Mouse (Mus musculus) adrenal gland, postnatal 10 days (tissue): ENCODE measurements around the gene 4930578C19Rik. TPM values are rescaled to one million over a fixed set of nuclear protein-coding genes. Genes with fewer than 3 reads are reported as not detected.
"Not testable (repeated sequence)": the region's sequence is repeated elsewhere in the genome, so short reads cannot be mapped to it uniquely, and the experiment has no call there.

Experiments
- DNase-seq: peaks from one replicate; pipeline ENCODE4 v3.0.0; 2021; ENCODE audit warnings: mixed read lengths
- long read RNA-seq, 2 experiments: library from polyadenylated mRNA; stranded (forward); transcript quantifications; one replicate each; pipeline ENCODE4 v2.0.0; 2021
- total RNA-seq, 2 experiments: library from RNA; stranded (reverse); gene quantifications; 2 replicates each; pipeline ENCODE4 v1.2.3; 2021

4930578C19Rik gene
- 1 to 10 TPM; 2.9 to 3.7 TPM for total RNA-seq
- long read RNA-seq, experiment 1, partial matches to known transcripts = 1 of 1 reads
- long read RNA-seq, experiment 1, other reads (novel, unspliced or antisense) = 0 of 1 reads
- long read RNA-seq, experiment 2 = 0 reads

DNA sequence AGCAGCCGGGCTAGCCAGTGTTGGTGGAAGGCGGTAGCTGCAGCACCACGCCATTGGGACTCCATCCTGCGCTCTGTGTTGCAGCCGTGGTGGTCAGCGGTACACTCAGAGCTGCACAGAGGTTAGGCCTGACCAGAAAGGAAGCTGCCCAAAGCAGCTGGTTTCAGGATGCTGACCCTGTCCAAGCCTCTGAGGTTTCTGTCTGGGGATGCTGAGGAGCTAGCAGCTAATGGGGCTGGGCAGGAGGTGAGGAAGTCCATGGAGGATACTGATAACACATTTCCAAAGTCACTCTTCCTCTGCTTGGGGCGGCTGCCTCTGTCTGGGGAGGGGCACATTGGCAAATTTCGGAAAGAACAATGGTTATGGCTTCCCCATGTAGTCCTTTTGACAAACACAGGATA, at the start of gene 4930578C19Rik:
Gene 4930578C19Rik (minus strand): TSS at position 200 of the 404 bp plus-strand sequence.
- peak; percentile 3 for DNase-seq

DNA sequence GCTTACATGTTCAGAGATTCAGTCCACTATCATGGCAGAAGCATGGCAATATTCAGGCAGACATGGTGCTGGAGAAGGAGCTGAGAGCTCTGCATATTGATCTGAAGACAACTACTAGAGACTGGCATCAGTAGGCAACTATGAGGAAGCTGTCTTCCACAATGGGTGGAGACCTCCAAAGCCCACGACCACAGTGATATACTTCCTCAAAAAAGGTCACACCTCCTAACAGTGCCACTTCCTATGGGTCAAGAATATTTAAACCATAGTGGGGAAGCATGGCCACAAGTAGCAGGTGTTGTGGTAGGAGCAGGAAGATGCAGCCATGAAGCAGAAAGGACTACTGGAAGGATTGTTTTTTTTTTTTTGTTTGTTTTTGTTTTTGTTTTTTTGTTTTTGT, 6.5 kb upstream of the 4930578C19Rik start:
- DNase-seq = no peak

DNA sequence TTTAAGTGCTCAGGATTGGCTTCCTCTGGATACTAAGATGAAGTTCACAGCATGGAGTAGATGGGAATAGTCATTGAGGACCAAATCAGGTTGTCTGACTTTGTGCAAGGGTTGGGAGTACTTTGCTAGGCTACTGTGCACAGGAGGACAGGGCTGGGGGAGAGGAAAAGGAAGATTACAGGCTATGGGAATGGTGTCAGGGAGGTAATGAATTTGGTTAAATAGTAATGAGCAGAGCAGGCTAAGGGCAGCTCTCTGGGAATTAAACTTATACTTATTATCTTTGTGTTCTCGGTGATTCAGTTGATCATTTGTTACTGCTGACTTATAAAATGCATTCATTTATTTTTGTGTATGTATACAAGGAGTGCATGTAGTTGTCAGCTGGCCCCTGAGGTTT, 1.7 kb upstream of the 4930578C19Rik start:
- DNase-seq = no peak

DNA sequence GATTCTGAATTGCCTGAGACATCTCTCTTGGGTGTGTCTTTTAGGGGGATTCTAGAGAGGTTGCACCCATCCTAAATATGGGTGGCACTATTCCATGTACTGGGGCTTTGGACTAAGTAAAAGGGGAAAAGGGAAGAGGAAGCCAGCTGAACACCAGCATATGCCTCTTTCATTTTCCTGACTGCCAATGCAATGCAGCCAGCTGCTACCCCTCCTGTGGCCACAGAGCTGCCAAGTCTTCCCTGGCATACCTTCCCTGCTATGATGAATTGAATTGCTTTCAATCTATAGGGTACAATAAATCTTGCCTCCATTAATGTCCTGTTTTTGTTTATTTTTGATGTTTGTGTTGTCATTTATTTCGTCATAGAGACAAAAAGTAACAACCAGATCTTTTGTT, 9.6 kb downstream of the 4930578C19Rik start:
- DNase-seq = no peak

DNA sequence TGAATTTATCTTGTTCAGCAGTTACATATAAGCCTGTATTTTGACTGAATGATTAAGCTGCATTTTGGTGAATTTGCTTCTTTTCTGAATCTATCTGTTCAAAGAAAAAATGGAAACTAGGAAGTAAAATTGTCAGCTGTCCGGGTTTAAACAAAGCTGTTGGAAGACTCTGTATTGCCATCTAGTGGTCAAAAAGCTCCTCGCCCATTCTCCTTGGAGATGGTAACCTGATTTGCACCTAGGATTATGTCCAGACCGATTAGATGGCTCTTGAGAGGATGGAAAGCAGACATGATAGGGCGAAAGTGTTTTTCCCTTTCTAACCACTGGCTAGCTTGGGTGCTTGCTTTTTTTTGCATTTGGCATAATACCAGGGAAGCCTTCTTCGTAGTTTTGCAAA, 19.1 kb downstream of the 4930578C19Rik start:
- peak; percentile 51 for DNase-seq

DNA sequence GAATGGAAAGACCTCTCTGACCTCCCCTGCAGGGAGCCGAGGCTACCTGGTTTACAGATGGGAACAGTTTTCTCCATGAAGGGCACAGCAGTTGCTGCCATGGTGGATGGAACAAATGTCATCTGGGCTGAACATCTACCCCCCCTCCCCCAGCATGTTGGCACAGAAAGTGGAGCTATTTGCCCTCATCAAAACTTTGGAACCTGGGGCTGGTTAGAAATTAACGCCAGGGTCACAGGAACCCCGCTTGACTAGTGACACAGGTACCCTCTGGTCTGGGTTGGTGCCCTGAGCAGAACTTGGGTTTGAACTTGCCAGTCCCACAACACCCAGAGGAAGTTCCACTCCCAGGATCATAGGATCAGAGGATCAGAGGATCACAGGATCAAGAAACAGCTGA, 35.7 kb downstream of the 4930578C19Rik start:
- DNase-seq = no peak

DNA sequence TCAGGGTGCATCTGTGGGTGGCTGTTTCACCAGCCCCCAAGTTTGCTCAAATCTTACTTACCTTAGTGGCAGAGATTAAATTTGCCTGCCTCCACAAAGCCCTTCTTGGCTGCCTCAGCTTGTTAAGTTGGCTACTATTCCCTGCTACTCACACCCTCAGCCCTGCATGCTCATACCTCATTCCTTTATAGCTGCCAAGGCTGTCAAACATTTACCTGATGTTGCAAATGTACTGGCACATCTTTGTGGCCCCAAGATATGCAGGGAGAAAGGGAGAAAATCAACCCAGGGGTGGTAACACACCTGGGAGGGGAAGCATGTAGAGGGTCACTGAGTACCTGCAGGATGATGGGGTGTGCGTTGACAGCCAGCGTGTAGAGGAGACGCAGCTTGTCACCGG, 38.0 kb downstream of the 4930578C19Rik start:
- DNase-seq = no peak

DNA sequence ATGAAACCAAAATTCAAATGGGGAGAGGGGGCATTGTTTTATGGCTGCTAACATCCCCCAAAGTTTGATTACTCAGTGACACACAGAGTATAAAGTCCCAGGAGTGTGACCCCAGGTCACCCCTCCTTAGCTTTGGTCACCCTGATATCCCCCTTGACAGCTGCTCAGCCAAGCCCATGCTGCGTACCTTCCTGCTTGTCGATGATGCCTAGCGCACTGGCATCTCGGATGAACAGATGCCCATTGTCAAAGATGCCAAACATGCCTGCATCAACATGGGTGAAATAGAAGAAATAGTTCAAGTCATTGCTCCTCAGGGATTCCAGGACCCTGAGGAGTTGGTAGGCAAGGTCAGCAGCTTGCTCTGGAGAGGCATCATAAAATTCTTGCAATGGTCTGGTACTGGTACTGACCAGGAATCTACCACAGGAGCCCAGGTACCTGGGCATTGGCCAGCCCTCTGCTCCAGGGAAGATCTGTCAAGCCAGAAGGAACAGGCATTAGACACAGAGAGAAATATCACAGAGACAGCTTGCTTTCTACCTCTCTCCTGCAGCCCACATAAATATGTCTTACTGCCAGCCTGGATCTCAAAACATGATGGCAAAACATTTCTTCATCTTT, 40.9 kb downstream of the 4930578C19Rik start:
- no peak for DNase-seq

DNA sequence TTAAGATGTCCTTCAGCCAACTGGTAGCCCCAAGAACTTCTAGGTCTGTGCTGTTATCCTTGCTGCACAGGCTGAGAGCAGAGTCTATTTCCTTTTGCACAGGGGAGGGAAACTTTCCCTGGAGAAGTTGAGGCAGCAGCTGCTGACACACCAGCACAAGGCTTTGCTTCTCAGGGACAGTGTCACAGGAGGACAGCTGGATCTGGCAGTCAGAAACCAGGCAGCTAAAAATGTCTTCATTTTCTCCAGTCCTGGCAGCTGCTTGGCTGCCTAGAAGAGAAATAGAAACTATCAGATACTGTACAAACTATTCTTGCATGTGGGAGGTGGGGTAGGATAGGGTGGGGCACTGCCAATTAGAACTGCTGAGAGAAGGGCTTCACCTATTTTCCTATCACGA, 42.2 kb downstream of the 4930578C19Rik start:
- DNase-seq = no peak

DNA sequence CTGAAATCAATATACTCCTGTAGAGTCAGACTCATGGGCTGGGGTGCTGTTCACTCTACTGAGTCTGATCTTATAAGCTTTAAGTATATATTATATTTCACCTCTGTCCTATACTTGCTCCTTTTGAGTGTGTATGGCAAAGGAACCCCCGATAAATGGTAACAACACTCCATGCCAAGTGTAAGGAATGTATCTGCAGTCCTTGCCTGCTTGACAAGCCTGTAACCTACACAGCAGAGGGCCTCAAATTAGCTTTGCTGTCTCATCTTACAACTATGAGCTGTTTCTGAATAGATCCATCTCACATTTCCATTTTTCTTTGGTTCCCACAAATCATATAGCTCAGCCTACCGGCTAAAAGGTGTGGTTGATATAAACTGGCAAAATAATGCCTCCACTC, 46.6 kb downstream of the 4930578C19Rik start:
- no peak for DNase-seq

DNA sequence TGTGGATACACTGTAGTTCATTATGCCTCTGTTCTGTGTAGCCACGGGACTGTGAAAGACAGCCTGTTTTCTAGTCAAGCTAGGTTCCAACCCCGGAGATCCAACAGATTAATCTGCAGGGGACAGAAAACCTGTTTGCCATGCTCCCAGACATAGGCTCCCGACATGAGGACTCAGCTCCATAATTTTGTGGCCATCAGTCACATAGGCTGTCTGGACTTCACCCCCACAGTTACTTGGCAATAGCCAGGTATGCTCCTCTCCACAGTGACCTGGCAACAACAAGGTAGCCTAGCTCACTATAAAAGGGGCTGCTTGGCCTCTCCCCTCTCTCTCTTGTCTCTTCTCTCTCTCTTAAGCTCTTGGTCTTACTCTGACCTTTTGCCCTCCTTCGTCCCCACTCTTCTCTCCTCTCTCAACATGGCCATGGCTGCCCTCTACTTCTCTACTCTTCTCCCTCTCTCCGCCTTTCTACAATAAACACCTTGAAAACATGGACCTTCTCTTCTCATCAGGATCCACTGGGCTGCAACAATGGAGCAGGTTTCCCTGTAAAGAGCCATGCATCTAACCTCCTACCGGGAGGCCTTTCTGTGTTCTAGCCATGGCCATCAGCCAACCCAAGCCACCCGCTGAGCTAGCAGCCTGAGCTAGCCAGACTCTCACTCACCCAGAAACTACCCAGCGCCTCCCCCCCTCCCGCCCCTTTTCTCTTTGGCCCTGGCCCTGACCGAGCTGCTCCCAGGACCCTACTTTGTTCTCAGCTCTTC, 49.9 kb downstream of the 4930578C19Rik start:
- DNase-seq = no peak

DNA sequence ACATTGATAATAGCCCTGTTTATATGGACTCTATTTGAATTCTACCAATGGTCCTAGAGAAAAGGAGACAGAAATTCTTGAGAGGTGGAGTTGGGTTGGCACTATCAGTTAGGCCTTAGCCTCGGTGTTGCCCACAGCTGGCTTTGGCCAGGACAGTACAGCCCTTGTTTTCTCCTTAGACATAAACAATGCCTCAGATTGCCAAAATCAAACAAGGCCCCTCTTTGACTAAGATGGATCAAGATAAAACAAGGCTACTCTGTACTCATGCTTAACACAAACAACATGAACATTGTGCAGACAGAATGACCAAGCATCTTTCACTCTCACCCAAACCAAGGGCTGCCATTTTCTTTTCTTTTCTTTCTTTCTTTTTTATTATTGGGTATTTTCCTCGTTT, 51.6 kb downstream of the 4930578C19Rik start:
- no peak for DNase-seq

DNA sequence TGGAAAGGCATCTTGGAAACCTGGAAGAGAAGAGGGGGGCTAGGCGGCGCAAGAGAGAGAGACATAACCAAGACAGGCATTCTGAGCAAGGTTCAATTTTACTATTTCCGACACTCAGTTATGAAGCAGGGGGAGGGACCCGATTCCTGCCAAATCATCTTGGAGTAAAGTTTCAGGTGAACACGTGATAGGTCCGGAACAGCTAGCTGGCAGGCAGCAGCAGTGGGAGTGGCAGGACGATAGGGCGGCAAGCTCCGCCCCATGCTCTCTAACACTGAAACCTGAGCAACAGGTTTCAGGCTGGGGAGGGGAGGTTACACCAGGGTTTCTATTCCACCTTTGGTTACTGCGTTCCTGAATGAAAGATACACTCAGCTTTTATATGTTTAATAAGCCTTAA, 58.9 kb downstream of the 4930578C19Rik start:
- no peak for DNase-seq

DNA sequence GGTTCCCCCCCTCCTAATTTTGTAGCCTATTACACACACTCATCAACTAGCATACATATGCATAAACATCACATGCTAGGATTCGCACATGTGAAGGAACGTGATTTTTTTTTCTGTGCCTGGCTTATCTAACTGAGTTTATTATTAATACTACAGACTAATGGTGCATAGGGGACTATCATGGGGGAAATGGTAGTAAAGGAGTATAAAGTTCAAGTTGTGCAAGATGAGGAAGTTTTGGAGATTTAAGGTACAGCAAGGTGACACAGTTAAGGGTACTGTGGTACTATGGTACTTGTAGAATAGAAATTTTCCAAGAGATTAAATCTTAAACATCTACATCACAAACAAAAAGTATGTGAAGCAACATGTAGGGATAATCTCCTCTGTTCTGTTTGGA, 64.5 kb downstream of the 4930578C19Rik start:
- no peak for DNase-seq

DNA sequence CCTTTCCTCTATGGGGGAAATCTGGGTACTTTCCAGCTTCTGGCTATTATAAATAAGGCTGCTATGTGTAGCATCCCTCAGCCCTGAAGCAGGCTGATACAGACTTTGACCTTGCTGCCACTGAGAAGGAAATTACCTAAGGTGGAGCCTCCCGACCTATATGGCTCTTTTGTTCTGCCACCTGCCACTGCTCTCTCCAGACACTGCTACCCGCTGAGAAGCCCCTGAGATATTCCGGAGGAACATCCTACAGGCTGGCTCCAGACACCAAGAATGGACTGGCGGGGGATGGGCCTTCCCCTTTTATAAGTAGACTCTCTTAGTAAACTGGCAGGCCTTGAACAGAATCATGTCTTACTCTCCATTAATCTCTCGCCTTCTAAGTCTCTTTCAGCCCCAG, 77.0 kb downstream of the 4930578C19Rik start:
- not testable (repeated sequence) for DNase-seq
